Mouse (Mus musculus) spleen, adult 18-20 months (tissue): ENCODE results near the gene Scrn2.

Source experiments
- DNase-seq, 2 experiments: peaks; one replicate each; pipeline ENCODE4 v3.0.0; 2022; ENCODE audit warnings: mixed read lengths in 2 of 2

The Scrn2 gene

GRCm38 (mm10) chr11:97029686-97030417 is at the start of gene Scrn2:
TSS of gene Scrn2 (plus strand) at chr11:97029938.
- DNase-seq: peak; percentile 67 to 86

GRCm38 (mm10) chr11:96980021-96980420 is 49.7 kb upstream of the Scrn2 start:
- DNase-seq: no peak

GRCm38 (mm10) chr11:96981461-96981860 is 48.3 kb upstream of the Scrn2 start:
- no peak for DNase-seq

GRCm38 (mm10) chr11:96982355-96982754 is 47.4 kb upstream of the Scrn2 start:
- DNase-seq: peak; percentile 72 to 83

- DNase-seq: no peak
These were observed 46.9 kb upstream of the Scrn2 start, which contains the start of gene Sp2 for GRCm38 (mm10) chr11:96982859-96983258. TSS of gene Sp2 (minus strand) at chr11:96982959.

- DNase-seq: no peak
These were observed 44.8 kb upstream of the Scrn2 start for GRCm38 (mm10) chr11:96984903-96985302.

- no peak for DNase-seq
These were observed 43.3 kb upstream of the Scrn2 start for GRCm38 (mm10) chr11:96986463-96986862.

- DNase-seq: peak; percentile 48 to 52
These were observed 41.7 kb upstream of the Scrn2 start for GRCm38 (mm10) chr11:96987873-96988655.

GRCm38 (mm10) chr11:96991501-96991900 is 38.2 kb upstream of the Scrn2 start:
- DNase-seq: no peak

- no peak for DNase-seq
These were observed 36.9 kb upstream of the Scrn2 start for GRCm38 (mm10) chr11:96992722-96993311.

GRCm38 (mm10) chr11:96995031-96995430 is 34.7 kb upstream of the Scrn2 start:
- DNase-seq: no peak

- DNase-seq: peak in 1 of 2 experiments; percentile 22
These were observed 33.6 kb upstream of the Scrn2 start for GRCm38 (mm10) chr11:96995836-96996772.

GRCm38 (mm10) chr11:96996773-96997379 is 32.9 kb upstream of the Scrn2 start:
- DNase-seq: no peak

- peak in 1 of 2 experiments; percentile 15 for DNase-seq
These were observed 32.3 kb upstream of the Scrn2 start for GRCm38 (mm10) chr11:96997380-96997956.

- DNase-seq: no peak
These were observed 26.6 kb upstream of the Scrn2 start for GRCm38 (mm10) chr11:97003170-97003569.

GRCm38 (mm10) chr11:97007093-97007794 is 22.5 kb upstream of the Scrn2 start:
- DNase-seq: no peak

GRCm38 (mm10) chr11:97009198-97009790 is 20.4 kb upstream of the Scrn2 start:
- DNase-seq: no peak

GRCm38 (mm10) chr11:97013121-97013670 is 16.5 kb upstream of the Scrn2 start, which contains the start of gene Sp6:
TSS of gene Sp6 (plus strand) at chr11:97013394.
- no peak for DNase-seq

- DNase-seq: no peak
These were observed 11.8 kb upstream of the Scrn2 start for GRCm38 (mm10) chr11:97017696-97018582.
